Mouse (Mus musculus) MEL (cell line): ENCODE data around the gene Psrc1.

Experiments
- CHD2 ChIP-seq: IDR thresholded peaks from 2 replicates; pipeline ENCODE4 v1.6.1; 2011; ENCODE audit warnings: low read length, improper control_type of control experiment
- CTCF ChIP-seq, 3 experiments: IDR thresholded peaks in 2 of 3; conservative IDR thresholded peaks in 1 of 3; 2 replicates each; pipeline ENCODE4 v1.5.1; 2011 to 2012; ENCODE audit warnings: low read length in 3 of 3, low read depth in 2 of 3, mild to moderate bottlenecking in 2 of 3, improper control_type of control experiment in 1 of 3, inconsistent platforms in 1 of 3, mixed read lengths in 1 of 3, moderate library complexity in 1 of 3; ENCODE audit not compliant: control insufficient read depth in 1 of 3, insufficient read depth in 1 of 3, poor library complexity in 1 of 3, severe bottlenecking in 1 of 3
- EP300 ChIP-seq, 2 experiments: IDR thresholded peaks; 2 replicates each; pipeline ENCODE4 v1.6.1; 2011; ENCODE audit warnings: improper control_type of control experiment in 2 of 2, low read length in 2 of 2, low read depth in 1 of 2, mild to moderate bottlenecking in 1 of 2
- MAX ChIP-seq: IDR thresholded peaks from 2 replicates; pipeline ENCODE4 v1.6.1; 2011; ENCODE audit warnings: low read length, improper control_type of control experiment
- POLR2A ChIP-seq, 2 experiments: IDR thresholded peaks; 2 replicates each; pipeline ENCODE4 v1.6.1; 2011 to 2012; ENCODE audit warnings: low read length in 2 of 2, mild to moderate bottlenecking in 2 of 2, control low read depth in 1 of 2, improper control_type of control experiment in 1 of 2, low read depth in 1 of 2, moderate library complexity in 1 of 2; ENCODE audit not compliant: control insufficient read depth in 1 of 2, insufficient read depth in 1 of 2, poor library complexity in 1 of 2
- POLR2AphosphoS5 ChIP-seq: IDR thresholded peaks from 2 replicates; pipeline ENCODE4 v1.6.1; 2012; ENCODE audit warnings: low read depth, borderline replicate concordance, mild to moderate bottlenecking, inconsistent platforms, low read length, moderate library complexity, mixed read lengths
- SMC3 ChIP-seq: IDR thresholded peaks from 2 replicates; pipeline ENCODE4 v1.6.1; 2011; ENCODE audit warnings: low read depth, low read length, improper control_type of control experiment
- TAL1 ChIP-seq: IDR thresholded peaks from 2 replicates; pipeline ENCODE4 v1.6.1; 2012; ENCODE audit warnings: mild to moderate bottlenecking, inconsistent platforms, low read length, moderate library complexity, mixed read lengths
- TBP ChIP-seq: IDR thresholded peaks from 2 replicates; pipeline ENCODE4 v1.8.0; 2011; ENCODE audit warnings: low read depth, low read length, improper control_type of control experiment
- USF1 ChIP-seq: IDR thresholded peaks from 2 replicates; pipeline ENCODE4 v1.6.1; 2014; ENCODE audit warnings: low read depth, mild to moderate bottlenecking, inconsistent platforms, low read length, improper control_type of control experiment, moderate library complexity
- USF2 ChIP-seq, 2 experiments: IDR thresholded peaks; 2 replicates each; pipeline ENCODE4 v1.6.1; 2011 to 2012; ENCODE audit warnings: improper control_type of control experiment in 2 of 2, low read length in 2 of 2, borderline replicate concordance in 1 of 2, inconsistent platforms in 1 of 2, low read depth in 1 of 2, mild to moderate bottlenecking in 1 of 2; ENCODE audit not compliant: insufficient read depth in 1 of 2
- ZC3H11A ChIP-seq: IDR thresholded peaks from 2 replicates; pipeline ENCODE4 v1.6.1; 2012; ENCODE audit warnings: low read depth, mild to moderate bottlenecking, inconsistent platforms, low read length, improper control_type of control experiment
- ZKSCAN1 ChIP-seq: IDR thresholded peaks from 2 replicates; pipeline ENCODE4 v1.6.1; 2012; ENCODE audit warnings: low read depth, mild to moderate bottlenecking, inconsistent platforms, low read length, improper control_type of control experiment, moderate library complexity
- ZMIZ1 ChIP-seq: IDR thresholded peaks from 2 replicates; pipeline ENCODE4 v1.6.1; 2012; ENCODE audit warnings: low read depth, mild to moderate bottlenecking, inconsistent platforms, low read length, improper control_type of control experiment, moderate library complexity

GRCm38 (mm10) chr3:108372274-108372673 is 11.4 kb upstream of the Psrc1 start:
- TF ChIP-seq ZC3H11A (no peak), SMC3 (no peak), ZMIZ1 (no peak), MAX (no peak), CTCF (IDR thresholded peaks at IDR 0.05 in 2 of 3, conservative IDR thresholded peaks at IDR 0.05 in 1 of 3; ENCODE audit: control insufficient read depth in 1 of 3, insufficient read depth in 1 of 3, low read depth in 2 of 3, low read length in 3 of 3, poor library complexity in 1 of 3, severe bottlenecking in 1 of 3) (no peak), POLR2A (IDR thresholded peaks at IDR 0.05; ENCODE audit: control insufficient read depth in 1 of 2, insufficient read depth in 1 of 2, low read depth in 1 of 2, low read length in 2 of 2, poor library complexity in 1 of 2) (no peak), ZKSCAN1 (no peak), CHD2 (no peak), TBP (no peak), EP300 (IDR thresholded peaks at IDR 0.05; ENCODE audit: low read depth in 1 of 2, low read length in 2 of 2) (no peak), POLR2AphosphoS5 (no peak), USF1 (no peak), USF2 (IDR thresholded peaks at IDR 0.05; ENCODE audit: borderline replicate concordance in 1 of 2, insufficient read depth in 1 of 2, low read depth in 1 of 2, low read length in 2 of 2) (no peak), TAL1 (no peak)
